Mouse (Mus musculus): ENCODE results near the gene Arpp21. TPM values are rescaled to one million over a fixed set of nuclear protein-coding genes. Genes with fewer than 3 reads are reported as not detected.
A peak's percentile ranks its signal among the peaks of the same experiment; 100 is the strongest.

Gene Arpp21
- 3.2 and 15.5 TPM in 2 replicates for polyA plus RNA-seq (2015; fragmentation: Nextera tagmentation; extraction: Ambion mirVana)

DNA sequence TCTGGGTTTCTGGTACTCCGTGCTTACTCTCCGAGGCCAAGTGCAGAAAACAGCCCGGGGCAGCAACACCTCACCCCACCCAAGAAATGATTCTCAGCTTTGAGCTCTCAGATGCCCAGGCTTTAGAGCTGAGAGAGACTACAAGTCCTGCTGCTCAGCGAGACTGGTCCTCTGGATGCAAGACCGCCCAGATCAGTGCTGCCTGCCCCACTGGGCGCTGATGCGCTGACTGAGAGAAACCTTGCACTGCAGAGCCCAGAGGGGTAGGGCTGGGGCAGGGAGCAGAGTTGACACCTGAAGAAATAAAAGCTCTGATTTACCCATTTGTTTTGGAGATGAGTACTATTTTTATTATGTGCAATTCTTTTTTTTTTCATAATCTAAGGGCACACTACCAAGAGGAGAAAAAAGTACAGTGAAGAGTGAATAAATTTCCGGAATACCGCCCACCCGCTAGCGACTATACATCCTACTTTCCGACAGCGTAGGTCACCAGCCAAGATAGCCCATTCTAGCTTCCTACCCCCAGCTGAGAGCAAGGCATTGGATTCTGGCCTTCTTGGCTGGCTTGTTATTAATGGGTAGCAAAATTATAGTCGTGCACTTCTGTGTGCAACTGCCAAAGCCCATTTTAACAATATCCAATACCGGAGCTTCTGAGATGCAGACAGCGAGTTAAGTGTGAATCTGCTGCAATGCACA is at the start of gene Arpp21:
TSS of gene Arpp21 (minus strand) at position 243 of the 702 bp plus-strand sequence.
- Histone ChIP-seq H3K4me1 (replicated peaks) (peaks cover 15% of the 10 kb centered on the region), H3K4me2 (peak within 1 kb of the TSS; percentile 93), H3K9ac (peak within 1 kb of the TSS; percentile 4; the same call in 1 of the 2 replicates), H3K27me3 (peaks cover 53% of the 10 kb centered on the region), H3K4me3 (peak within 1 kb of the TSS; percentile 49), H3K36me3 (no peaks in the 10 kb centered on the region), H3K9me3 (replicated peaks) (no peaks in the 10 kb centered on the region), H3K27ac (no peak within 1 kb of the TSS)
- no peak for ATAC-seq (replicated peaks; ENCODE audit: insufficient number of reproducible peaks, insufficient read depth, low FRiP score, low read depth)
- WGBS: 28% methylated on average over 16 of the region's 16 CpGs

DNA sequence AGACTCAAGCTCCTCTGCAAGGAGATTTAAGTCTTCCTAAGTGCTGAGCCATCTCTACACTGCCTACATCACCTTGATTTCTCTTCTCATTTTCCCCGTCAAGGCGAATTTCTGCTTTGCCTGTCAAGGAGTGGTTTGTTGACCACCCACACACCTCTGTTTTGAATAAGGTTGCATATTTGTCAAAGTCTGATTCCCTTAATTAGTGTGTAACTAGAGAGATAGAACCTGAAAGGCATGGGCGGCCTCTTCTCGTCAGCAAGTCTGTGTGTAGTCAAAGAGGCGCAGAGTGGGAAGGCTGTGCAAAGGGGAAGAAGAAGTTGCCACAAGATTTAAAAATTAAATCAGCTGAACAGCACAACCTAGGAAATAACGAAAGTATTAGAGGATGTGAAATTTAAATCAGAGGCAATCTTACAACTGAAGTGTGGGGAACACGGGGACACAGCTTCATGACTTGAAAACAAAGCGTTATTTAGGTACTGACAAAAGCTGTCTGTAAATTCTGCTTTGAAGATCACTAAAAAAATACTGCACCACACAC is 36.8 kb upstream of the Arpp21 start:
- WGBS: 78% methylated on average over 8 of the region's 8 CpGs
- Histone ChIP-seq H3K4me2 (no peak overlapping the region), H3K9ac (no peak overlapping the region), H3K27me3 (no peaks in the 10 kb centered on the region), H3K4me3 (no peak overlapping the region), H3K9me3 (replicated peaks) (no peaks in the 10 kb centered on the region), H3K4me1 (replicated peaks) (no peaks in the 10 kb centered on the region), H3K27ac (no peak overlapping the region), H3K36me3 (no peaks in the 10 kb centered on the region)
- no peak for ATAC-seq (replicated peaks; ENCODE audit: insufficient number of reproducible peaks, insufficient read depth, low FRiP score, low read depth)

DNA sequence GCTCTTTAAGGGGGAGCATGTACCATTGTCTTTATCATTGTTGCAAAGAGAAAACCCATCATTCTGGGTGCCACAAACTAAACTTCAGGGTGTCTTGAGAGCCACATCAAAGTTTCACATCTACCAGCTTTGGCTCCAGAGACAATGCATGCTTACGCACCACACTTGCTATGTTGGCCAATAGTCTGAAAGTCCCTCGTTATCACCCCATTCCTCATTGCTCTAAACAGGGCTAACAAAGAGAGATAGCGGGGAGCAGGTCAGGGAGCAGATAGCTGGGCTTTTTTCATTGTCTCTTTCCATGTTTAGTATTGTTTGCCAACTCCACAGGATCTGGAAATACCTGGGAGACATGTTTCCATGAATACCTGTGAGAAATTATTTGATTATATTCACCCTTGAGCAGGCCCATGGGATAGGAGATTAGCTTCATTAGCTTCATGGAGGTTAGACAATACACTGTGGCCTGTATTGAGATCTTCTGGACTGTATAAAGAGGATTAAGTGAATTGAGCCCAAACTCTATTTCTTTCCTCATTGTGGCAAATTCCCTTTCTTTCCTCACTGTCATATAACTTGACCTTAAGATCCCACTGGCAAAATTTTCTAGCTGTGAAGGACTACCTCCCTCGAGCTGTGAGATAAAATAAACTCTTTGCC is 29.4 kb upstream of the Arpp21 start:
- Histone ChIP-seq H3K36me3 (no peaks in the 10 kb centered on the region), H3K4me2 (no peak overlapping the region), H3K4me3 (no peak overlapping the region), H3K27me3 (no peaks in the 10 kb centered on the region), H3K27ac (no peak overlapping the region), H3K9me3 (replicated peaks) (no peaks in the 10 kb centered on the region), H3K4me1 (replicated peaks) (no peaks in the 10 kb centered on the region), H3K9ac (no peak overlapping the region)
- no peak for ATAC-seq (replicated peaks; ENCODE audit: insufficient number of reproducible peaks, insufficient read depth, low FRiP score, low read depth)
- 58% methylated on average over 4 of the region's 4 CpGs for WGBS

DNA sequence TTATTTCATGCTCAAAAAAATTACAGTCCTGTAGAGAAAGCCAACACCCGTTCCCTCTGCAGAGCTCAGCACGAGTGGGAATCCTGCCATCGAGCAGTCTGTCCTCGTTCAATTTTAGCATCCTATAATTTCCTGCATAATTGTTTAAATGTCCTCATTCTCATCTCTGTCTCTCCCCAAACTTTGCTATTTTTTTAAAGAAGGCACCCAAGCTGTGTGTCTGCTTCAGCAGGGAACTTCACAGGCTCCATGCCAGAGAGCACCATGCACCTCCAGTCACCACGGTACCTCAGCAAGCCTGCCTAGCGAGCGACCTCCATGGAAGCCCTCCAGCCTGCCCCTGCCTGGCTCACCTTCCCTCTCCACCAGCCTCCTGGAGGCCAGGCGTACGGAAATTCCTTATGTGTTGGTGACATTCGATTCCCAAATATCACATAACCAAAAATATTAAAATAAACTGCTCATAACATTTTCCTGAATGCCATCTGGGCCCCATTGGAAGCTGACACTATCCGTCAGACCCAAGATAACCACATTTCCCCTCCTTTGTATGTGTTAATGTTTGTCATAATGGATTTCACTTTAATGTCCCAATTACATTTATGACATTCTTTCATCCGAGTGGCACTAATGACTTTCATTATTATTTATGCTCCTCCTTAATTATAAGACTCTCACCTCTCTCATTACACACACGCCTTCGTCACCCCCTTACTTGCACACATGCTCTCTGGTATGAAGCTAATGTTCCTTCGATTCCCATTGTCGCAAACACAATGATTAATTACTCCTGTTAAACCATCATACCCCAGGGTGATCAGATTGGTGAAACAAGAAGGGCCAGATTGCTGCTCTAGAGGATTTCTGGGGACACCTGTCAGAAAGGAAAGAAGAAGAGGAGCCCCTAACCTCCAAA is 26.5 kb upstream of the Arpp21 start:
- no peak overlapping the region for H3K27ac ChIP-seq
- H3K9ac ChIP-seq: no peak overlapping the region
- no peak for ATAC-seq (replicated peaks; ENCODE audit: insufficient number of reproducible peaks, insufficient read depth, low FRiP score, low read depth)
- H3K4me2 ChIP-seq: no peak overlapping the region
- no peaks in the 10 kb centered on the region for H3K36me3 ChIP-seq
- H3K27me3 ChIP-seq: no peaks in the 10 kb centered on the region
- no peaks in the 10 kb centered on the region for H3K4me1 ChIP-seq (replicated peaks)
- no peaks in the 10 kb centered on the region for H3K9me3 ChIP-seq (replicated peaks)
- WGBS: 82% methylated on average over 16 of the region's 16 CpGs
- no peak overlapping the region for H3K4me3 ChIP-seq

DNA sequence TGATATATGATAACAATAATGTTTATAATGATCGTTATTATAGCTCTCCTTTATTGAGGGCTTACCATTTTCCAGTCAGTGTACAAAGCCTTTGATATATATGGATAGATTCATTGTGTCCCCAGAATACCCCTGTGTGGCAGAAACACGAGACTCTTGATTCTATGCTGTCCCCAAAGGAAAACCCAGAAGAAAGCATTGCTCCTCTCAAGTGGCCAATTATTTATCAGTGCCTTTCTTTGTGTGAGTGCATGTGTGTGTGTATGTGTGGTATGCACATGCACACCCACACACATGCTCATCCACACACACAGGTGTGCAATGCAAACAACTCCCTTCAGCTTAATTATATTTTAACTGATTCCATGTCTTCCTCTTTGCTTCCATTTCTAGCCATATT is 25.8 kb upstream of the Arpp21 start:
- H3K9ac ChIP-seq: no peak overlapping the region
- ATAC-seq (replicated peaks; ENCODE audit: insufficient number of reproducible peaks, insufficient read depth, low FRiP score, low read depth): no peak
- 79% methylated on average over 2 of the region's 2 CpGs for WGBS

DNA sequence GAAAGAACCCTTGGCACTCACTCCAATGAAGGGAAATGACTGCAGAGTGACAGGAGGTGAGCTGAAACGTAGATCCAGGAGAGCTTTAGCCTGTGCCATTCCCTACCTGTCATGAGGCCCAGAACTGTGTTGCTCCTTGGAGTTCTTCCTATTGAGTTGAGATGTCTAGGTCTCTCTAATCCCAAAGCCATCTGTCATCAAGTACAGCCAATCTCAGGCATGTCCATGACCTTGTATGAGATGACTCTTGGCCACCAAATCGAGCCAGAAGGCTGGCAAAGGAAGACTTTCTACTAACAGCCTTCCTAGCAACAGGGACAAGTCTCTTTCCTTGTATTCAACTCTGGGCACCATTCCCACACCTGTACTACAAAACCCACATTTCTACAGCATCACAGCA is 25.0 kb upstream of the Arpp21 start:
- H3K27ac ChIP-seq: no peak overlapping the region
- H3K4me2 ChIP-seq: no peak overlapping the region
- no peaks in the 10 kb centered on the region for H3K9me3 ChIP-seq (replicated peaks)
- no peaks in the 10 kb centered on the region for H3K4me1 ChIP-seq (replicated peaks)
- no peak overlapping the region for H3K9ac ChIP-seq
- no peak overlapping the region for H3K4me3 ChIP-seq
- H3K27me3 ChIP-seq: no peaks in the 10 kb centered on the region
- H3K36me3 ChIP-seq: no peaks in the 10 kb centered on the region
- 61% methylated on average over 2 of the region's 2 CpGs for WGBS
- no peak for ATAC-seq (replicated peaks; ENCODE audit: insufficient number of reproducible peaks, insufficient read depth, low FRiP score, low read depth)

More for the DNA sequence above, 25.8 kb upstream of the Arpp21 start:
- Histone ChIP-seq H3K4me1 (replicated peaks) (no peaks in the 10 kb centered on the region), H3K4me2 (no peak overlapping the region), H3K36me3 (no peaks in the 10 kb centered on the region), H3K27ac (no peak overlapping the region), H3K4me3 (no peak overlapping the region), H3K27me3 (no peaks in the 10 kb centered on the region), H3K9me3 (replicated peaks) (no peaks in the 10 kb centered on the region)

DNA sequence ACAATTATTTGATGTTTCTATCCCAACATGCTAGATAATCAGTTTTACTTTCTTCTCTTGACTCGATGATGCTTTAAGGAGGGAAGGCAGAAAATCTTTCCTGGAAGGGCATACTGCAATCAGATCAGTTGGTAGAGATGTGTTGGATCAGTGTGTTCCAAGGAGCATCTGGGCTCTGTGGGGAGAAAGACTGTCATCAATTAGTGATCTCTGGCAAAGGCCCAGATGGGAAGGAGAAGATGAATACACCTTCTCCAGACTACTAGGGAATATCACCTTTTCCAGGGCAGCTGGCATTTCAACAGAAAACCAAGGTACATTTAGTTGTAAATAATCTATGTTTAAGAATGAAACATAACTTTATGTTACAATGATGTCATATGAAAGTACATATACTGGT is 22.8 kb upstream of the Arpp21 start:
- 79% methylated on average over 1 of the region's 1 CpGs for WGBS
- Histone ChIP-seq H3K9ac (no peak overlapping the region), H3K27me3 (no peaks in the 10 kb centered on the region), H3K36me3 (no peaks in the 10 kb centered on the region), H3K4me3 (no peak overlapping the region), H3K4me1 (replicated peaks) (no peaks in the 10 kb centered on the region), H3K9me3 (replicated peaks) (no peaks in the 10 kb centered on the region), H3K4me2 (no peak overlapping the region), H3K27ac (no peak overlapping the region)
- no peak for ATAC-seq (replicated peaks; ENCODE audit: insufficient number of reproducible peaks, insufficient read depth, low FRiP score, low read depth)

DNA sequence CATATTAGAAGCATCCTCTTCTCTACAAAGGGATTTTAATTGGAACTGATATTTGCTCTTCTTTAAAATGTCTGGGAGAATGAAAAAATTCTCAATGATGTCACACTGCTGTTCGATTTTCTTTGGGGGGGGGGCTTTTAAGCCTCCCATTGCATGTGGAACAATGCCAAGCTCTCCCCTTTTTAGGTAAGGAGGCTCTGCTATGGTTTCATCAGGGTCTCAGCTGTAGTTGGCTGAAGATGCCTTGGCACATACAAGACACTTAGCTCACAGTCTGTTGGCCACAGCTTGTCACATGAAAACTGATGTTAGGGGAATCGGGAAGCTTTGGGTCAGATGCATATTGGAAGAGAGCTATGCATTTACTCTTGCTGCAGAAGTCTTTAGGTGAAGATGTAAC is 20.2 kb upstream of the Arpp21 start:
- Histone ChIP-seq H3K4me3 (no peak overlapping the region), H3K27ac (no peak overlapping the region), H3K9ac (no peak overlapping the region), H3K4me2 (no peak overlapping the region), H3K4me1 (replicated peaks) (no peaks in the 10 kb centered on the region), H3K9me3 (replicated peaks) (no peaks in the 10 kb centered on the region), H3K36me3 (no peaks in the 10 kb centered on the region), H3K27me3 (no peaks in the 10 kb centered on the region)
- no peak for ATAC-seq (replicated peaks; ENCODE audit: insufficient number of reproducible peaks, insufficient read depth, low FRiP score, low read depth)
- WGBS: 58% methylated on average over 2 of the region's 2 CpGs

DNA sequence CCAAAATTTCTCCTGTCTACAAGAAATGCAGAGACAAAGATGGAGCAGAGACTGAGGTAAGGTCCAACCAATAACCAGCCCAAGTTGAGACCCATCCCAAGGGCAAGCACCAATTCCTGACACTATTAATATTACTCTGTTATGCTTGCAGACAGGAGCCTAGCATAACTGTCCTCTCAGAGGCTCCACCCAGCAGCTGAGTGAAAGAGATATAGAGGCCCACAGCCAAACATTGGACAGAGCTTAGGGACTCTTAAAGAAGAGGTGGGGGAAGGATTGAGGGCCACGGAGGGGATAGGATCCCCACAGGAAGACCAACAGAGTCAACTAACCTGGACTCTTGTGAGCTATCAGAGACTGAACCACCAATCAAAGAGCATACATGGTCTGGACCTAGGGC is 18.0 kb upstream of the Arpp21 start:
- Histone ChIP-seq H3K9me3 (replicated peaks) (no peaks in the 10 kb centered on the region), H3K4me1 (replicated peaks) (no peaks in the 10 kb centered on the region), H3K9ac (no peak overlapping the region), H3K27ac (no peak overlapping the region), H3K27me3 (no peaks in the 10 kb centered on the region), H3K36me3 (no peaks in the 10 kb centered on the region), H3K4me3 (no peak overlapping the region), H3K4me2 (no peak overlapping the region)
- no peak for ATAC-seq (replicated peaks; ENCODE audit: insufficient number of reproducible peaks, insufficient read depth, low FRiP score, low read depth)
- 71% methylated on average over 1 of the region's 1 CpGs for WGBS

DNA sequence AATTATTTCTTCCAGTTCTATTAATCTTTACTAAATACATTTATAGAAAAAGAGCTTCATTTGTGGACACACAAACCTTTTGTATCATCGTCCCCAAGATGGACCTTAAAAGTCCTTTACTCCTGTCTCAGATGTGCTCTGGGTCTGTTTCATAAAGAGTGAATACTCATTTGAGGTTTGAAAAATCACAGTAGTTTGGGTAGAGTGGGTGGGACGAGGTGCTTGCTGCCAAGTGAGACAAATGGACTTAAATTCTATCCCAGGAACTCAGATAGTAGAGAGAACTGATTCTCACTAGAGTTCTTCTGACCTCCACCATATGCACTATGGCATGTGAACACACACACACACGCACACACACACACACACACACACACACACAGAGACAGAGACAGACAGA is 16.1 kb upstream of the Arpp21 start:
- no peaks in the 10 kb centered on the region for H3K9me3 ChIP-seq (replicated peaks)
- H3K36me3 ChIP-seq: no peaks in the 10 kb centered on the region
- no peak overlapping the region for H3K4me2 ChIP-seq
- no peak overlapping the region for H3K4me3 ChIP-seq
- H3K27me3 ChIP-seq: no peaks in the 10 kb centered on the region
- no peaks in the 10 kb centered on the region for H3K4me1 ChIP-seq (replicated peaks)
- 73% methylated on average over 3 of the region's 3 CpGs for WGBS
- no peak overlapping the region for H3K27ac ChIP-seq
- no peak for ATAC-seq (replicated peaks; ENCODE audit: insufficient number of reproducible peaks, insufficient read depth, low FRiP score, low read depth)
- no peak overlapping the region for H3K9ac ChIP-seq

DNA sequence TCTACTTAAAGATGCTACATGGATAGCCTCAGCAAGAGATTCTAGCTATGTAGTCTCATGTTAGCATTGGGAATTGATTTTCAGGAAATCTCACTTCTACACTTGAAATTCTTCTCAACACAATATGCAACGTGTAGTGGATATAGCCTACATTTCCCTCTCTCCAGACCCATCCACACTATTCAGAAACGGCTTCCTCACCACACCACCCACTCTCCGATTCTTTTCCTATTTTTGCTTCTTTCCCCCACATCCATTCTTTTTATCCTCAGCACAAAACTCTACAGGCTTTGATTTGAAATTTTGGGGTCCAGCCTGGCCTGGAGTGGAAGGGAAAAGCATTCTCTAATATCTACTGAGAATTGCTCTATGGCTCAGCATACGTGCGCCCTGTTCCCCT is 15.6 kb upstream of the Arpp21 start:
- no peaks in the 10 kb centered on the region for H3K4me1 ChIP-seq (replicated peaks)
- no peak overlapping the region for H3K4me3 ChIP-seq
- no peak overlapping the region for H3K27ac ChIP-seq
- H3K9ac ChIP-seq: no peak overlapping the region
- ATAC-seq (replicated peaks; ENCODE audit: insufficient number of reproducible peaks, insufficient read depth, low FRiP score, low read depth): no peak
- H3K9me3 ChIP-seq (replicated peaks): no peaks in the 10 kb centered on the region
- no peaks in the 10 kb centered on the region for H3K27me3 ChIP-seq
- no peaks in the 10 kb centered on the region for H3K36me3 ChIP-seq
- H3K4me2 ChIP-seq: no peak overlapping the region
- WGBS: 83% methylated on average over 5 of the region's 5 CpGs

Data from heart, embryonic 15.5 days (tissue).